Mouse (Mus musculus) lung, postnatal 0 days (tissue): ENCODE data around the gene Col4a5.

ENCODE experiments used
- CTCF ChIP-seq: IDR thresholded peaks from 2 replicates; pipeline ENCODE4 v1.5.1; 2016; ENCODE audit warnings: antibody characterized with exemption, mild to moderate bottlenecking
- EP300 ChIP-seq: IDR thresholded peaks from 2 replicates; pipeline ENCODE4 v1.6.1; 2016; ENCODE audit warnings: antibody characterized with exemption, mild to moderate bottlenecking, control low read depth

GRCm38 (mm10) chrX:141590242-141590641, 115.1 kb downstream of the Col4a5 start:
- TF ChIP-seq CTCF: peak; percentile 58
- no peak for TF ChIP-seq EP300
